Mouse (Mus musculus) thymus, adult 2 months (tissue): ENCODE measurements around the gene Olfr1110. TPM values are rescaled to one million over a fixed set of nuclear protein-coding genes. Genes with fewer than 3 reads are reported as not detected.
"Not testable (repeated sequence)": the region's sequence is repeated elsewhere in the genome, so short reads cannot be mapped to it uniquely, and the experiment has no call there.

Experiments
- DNase-seq: peaks from one replicate; pipeline ENCODE4 v3.0.0; 2021
- H3K27ac ChIP-seq: fragments of 200-500 bp; 2 replicates; pipeline ENCODE4 v1.5.1; 2012; ENCODE audit warnings: low read length, control low read depth; ENCODE audit not compliant: control insufficient read depth, insufficient read depth
- H3K27me3 ChIP-seq: fragments of 200-500 bp; 2 replicates; pipeline ENCODE4 v1.6.1; 2012; ENCODE audit warnings: mild to moderate bottlenecking, low read length, moderate library complexity, mixed read lengths; ENCODE audit not compliant: control insufficient read depth, insufficient read depth
- H3K36me3 ChIP-seq: fragments of 200-500 bp; 2 replicates; pipeline ENCODE4 v1.6.1; 2012; ENCODE audit warnings: mild to moderate bottlenecking, low read length, moderate library complexity; ENCODE audit not compliant: control insufficient read depth, insufficient read depth
- H3K4me1 ChIP-seq: fragments of 200-500 bp; replicated peaks from 2 replicates; pipeline ENCODE4 v1.6.1; 2012; ENCODE audit warnings: low read length; ENCODE audit not compliant: control insufficient read depth, insufficient read depth
- H3K4me3 ChIP-seq: fragments of 200-500 bp; 2 replicates; pipeline ENCODE4 v1.5.1; 2012; ENCODE audit warnings: mild to moderate bottlenecking, low read length, control low read depth, moderate library complexity; ENCODE audit not compliant: control insufficient read depth, insufficient read depth
- CTCF ChIP-seq: fragments of 200-500 bp; IDR thresholded peaks from 2 replicates; pipeline ENCODE4 v1.5.1; 2012; ENCODE audit warnings: mild to moderate bottlenecking, control low read depth, low read length, moderate library complexity, borderline replicate concordance; ENCODE audit not compliant: control insufficient read depth, poor library complexity, insufficient read depth; ENCODE audit errors: extremely low read depth
- POLR2A ChIP-seq: fragments of 200-500 bp; IDR thresholded peaks from 2 replicates; pipeline ENCODE4 v1.6.1; 2012; ENCODE audit warnings: mild to moderate bottlenecking, low read length, control low read depth, moderate library complexity; ENCODE audit not compliant: control insufficient read depth, poor library complexity, insufficient read depth; ENCODE audit errors: extremely low read depth
- WGBS: fragments of 180-500 bp; shearing (Covaris S2); methylation state at CpG from one replicate; pipeline ENCODE4 v1.1.7; 2018; 5-methylcytosine and 5-hydroxymethylcytosine counted together
- polyA plus RNA-seq: library from polyadenylated mRNA; depleted of rRNA; stranded (reverse); fragments of >200 nt; gene quantifications from 2 replicates; pipeline ENCODE4 v1.2.3, GENCODE M21; 2012; rRNA removed

The Olfr1110 gene
- polyA plus RNA-seq = not detected in 2 replicates

DNA sequence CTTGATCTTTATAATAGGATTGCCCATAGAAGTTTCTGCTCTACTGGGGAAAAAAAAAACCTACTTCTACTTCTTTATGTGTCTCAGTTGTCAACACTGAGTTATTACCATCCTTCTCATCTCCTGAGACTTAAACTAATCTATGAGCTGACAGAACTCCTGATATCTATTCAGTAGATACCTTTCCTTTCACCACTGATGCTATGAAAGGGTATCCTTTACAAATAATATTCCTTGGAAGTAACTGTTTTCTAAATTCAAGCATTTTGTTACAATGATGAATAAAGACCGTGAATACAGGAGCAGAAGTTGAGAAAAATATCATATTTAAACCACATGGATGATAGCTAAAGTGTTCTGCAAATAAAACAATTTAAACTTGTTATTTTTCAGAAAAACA is at the start of gene Olfr1110:
Olfr1110 (minus strand) TSS at position 101 of the 400 bp plus-strand sequence.
- H3K27me3 ChIP-seq = no peaks in the 10 kb centered on the region
- no peaks in the 10 kb centered on the region for H3K4me1 ChIP-seq
- H3K27ac ChIP-seq = no peak within 1 kb of the TSS
- 92% methylated on average over 1 of the region's 1 CpGs for WGBS
- TF ChIP-seq POLR2A (no peak), CTCF (no peak)
- DNase-seq = no peak
- H3K36me3 ChIP-seq = no peaks in the 10 kb centered on the region
- H3K4me3 ChIP-seq = no peak within 1 kb of the TSS

DNA sequence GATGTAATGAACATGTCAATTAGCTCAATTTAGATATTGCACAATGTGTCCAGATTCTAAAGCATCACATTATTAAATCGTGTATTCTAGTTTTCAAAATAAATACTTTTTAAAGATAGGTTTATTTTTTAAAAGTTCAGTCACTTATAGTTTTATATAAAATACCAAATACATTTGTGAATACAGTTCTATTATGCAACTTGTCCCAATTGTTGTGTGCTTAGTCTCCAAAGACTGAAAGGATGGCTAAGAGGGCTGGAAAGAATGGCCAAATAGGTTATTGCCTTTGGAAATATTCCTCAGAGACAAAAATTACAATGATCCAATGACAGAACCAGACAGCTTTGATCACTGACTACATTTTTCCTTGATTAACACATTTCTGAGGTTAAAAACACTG is 47.4 kb upstream of the Olfr1110 start, which contains the start of gene Olfr1112:
Olfr1112 (plus strand) TSS at position 301 of the 400 bp plus-strand sequence.
- Histone ChIP-seq H3K4me1 (no peaks in the 10 kb centered on the region), H3K4me3 (no peak within 1 kb of the TSS), H3K27ac (no peak within 1 kb of the TSS), H3K36me3 (no peaks in the 10 kb centered on the region), H3K27me3 (no peaks in the 10 kb centered on the region)
- no peak for DNase-seq
- TF ChIP-seq CTCF (no peak), POLR2A (no peak)
- 88% methylated on average over 1 of the region's 1 CpGs for WGBS

DNA sequence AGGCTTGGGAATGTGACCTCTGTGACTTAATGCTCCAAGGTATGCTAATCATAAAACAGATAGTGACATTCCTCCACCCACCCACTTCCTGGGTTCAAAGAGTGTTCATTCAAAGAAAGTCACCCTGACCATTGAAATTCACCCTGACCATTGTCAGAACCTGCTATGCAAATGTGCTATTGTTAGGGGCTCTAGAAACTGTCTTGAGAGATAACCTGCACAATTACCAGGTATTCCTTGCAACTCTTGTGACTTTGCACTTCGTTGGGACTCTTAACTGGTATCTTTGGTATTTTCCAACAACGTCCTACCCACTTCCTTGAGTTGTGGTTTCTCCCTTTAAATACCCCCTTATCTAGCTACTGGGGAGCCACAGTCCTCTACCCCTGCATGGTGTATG is 27.6 kb upstream of the Olfr1110 start:
- not testable (repeated sequence) for H3K4me1 ChIP-seq, H3K27ac ChIP-seq, H3K27me3 ChIP-seq, DNase-seq, H3K36me3 ChIP-seq, H3K4me3 ChIP-seq
- WGBS = 79% methylated on average over 2 of the region's 2 CpGs

DNA sequence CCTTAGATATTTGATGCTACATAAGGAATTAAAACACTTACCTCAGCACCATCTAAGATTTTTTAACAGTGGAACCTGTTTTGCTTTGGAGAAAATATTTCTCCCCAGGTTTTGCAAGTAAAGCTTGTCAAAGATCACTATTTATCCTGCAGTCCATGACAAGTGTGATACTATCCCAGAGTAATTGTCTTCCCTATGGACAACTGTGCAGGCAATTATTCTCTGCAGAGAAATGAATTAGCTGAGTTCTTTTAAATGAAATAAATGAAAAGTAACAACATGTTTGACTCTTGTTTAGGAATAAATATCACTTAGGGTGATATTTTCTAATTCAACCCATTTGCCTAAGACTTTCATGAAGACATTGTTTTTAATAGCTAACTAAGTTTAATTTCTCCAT is 12.4 kb upstream of the Olfr1110 start, which contains the start of gene Olfr1111:
Olfr1111 (minus strand) TSS at position 101 of the 400 bp plus-strand sequence.
- H3K27me3 ChIP-seq = no peaks in the 10 kb centered on the region
- H3K4me3 ChIP-seq = no peak within 1 kb of the TSS
- no peaks in the 10 kb centered on the region for H3K36me3 ChIP-seq
- H3K27ac ChIP-seq = no peak within 1 kb of the TSS
- no peak for TF ChIP-seq POLR2A
- no peak for TF ChIP-seq CTCF
- H3K4me1 ChIP-seq = no peaks in the 10 kb centered on the region
- DNase-seq = no peak

DNA sequence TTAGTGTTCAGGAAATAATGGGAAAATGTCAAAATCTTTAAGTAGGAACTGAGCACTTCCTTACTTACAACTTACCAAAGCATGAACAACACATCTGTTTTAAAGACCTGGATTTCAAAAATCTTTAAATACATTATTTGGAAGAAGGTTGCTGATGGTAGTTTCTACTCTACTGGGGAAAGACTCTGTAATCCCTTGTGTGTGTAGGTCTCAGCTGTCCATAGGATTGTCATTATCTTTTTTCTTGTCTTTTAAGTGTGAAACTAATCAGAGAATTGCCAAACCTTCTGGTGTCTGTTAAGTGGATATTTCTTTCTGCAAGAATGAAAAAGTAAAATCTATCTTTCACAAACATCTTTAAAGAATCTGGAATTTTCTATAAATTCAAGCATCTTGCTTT is 25.6 kb downstream of the Olfr1110 start, which contains the start of gene Olfr259:
Olfr259 (minus strand) TSS at position 101 of the 400 bp plus-strand sequence.
- H3K4me1 ChIP-seq = no peaks in the 10 kb centered on the region
- no peaks in the 10 kb centered on the region for H3K36me3 ChIP-seq
- no peak within 1 kb of the TSS for H3K27ac ChIP-seq
- DNase-seq = no peak
- H3K27me3 ChIP-seq = no peaks in the 10 kb centered on the region
- no peak for TF ChIP-seq POLR2A
- no peak for TF ChIP-seq CTCF
- H3K4me3 ChIP-seq = no peak within 1 kb of the TSS

DNA sequence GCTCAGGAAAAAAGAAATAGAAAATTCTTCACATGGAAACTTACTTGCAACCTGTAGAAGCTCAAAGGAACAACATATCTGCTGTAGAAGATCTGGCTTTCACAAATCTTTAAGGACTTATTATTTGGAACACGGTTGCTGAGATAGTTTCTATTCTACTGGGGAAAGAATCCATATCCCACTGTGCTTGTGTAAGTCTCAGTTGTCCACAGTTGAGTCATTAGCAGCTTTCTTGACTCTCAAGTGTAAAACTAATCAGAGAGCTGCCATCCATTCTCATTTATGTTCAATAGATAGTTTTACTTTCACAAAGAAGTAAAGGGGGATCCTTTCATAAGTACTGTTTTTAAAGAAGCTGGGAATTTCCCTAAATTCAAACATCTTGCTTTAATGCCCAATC is 44.2 kb downstream of the Olfr1110 start, which contains the start of gene Olfr1109:
Olfr1109 (minus strand) TSS at position 101 of the 400 bp plus-strand sequence.
- no peak for TF ChIP-seq CTCF
- TF ChIP-seq POLR2A = no peak
- WGBS = 62% methylated on average over 1 of the region's 1 CpGs
- H3K27ac ChIP-seq = no peak within 1 kb of the TSS
- no peaks in the 10 kb centered on the region for H3K4me1 ChIP-seq
- no peak within 1 kb of the TSS for H3K4me3 ChIP-seq
- DNase-seq = no peak
- H3K36me3 ChIP-seq = no peaks in the 10 kb centered on the region
- no peaks in the 10 kb centered on the region for H3K27me3 ChIP-seq

Other genes with a start within 250 kb of the Olfr1110 start
- gene Olfr1097, start 248.1 kb downstream of the Olfr1110 start, polyA plus RNA-seq = not detected in 2 replicates
- gene Olfr1098, start 215.8 kb downstream of the Olfr1110 start, polyA plus RNA-seq = not detected in 2 replicates
- not detected in 2 replicates for gene Olfr1099, start 179.6 kb downstream of the Olfr1110 start, polyA plus RNA-seq
- not detected in 2 replicates for gene Olfr1100, start 160.3 kb downstream of the Olfr1110 start, polyA plus RNA-seq
- not detected in 2 replicates for gene Olfr1101, start 149.1 kb downstream of the Olfr1110 start, polyA plus RNA-seq
- not detected in 2 replicates for gene Olfr1102, start 141.9 kb downstream of the Olfr1110 start, polyA plus RNA-seq
- gene Olfr1104, start 113.2 kb downstream of the Olfr1110 start, polyA plus RNA-seq = not detected in 2 replicates
- not detected in 2 replicates for gene Olfr1105, start 103.8 kb downstream of the Olfr1110 start, polyA plus RNA-seq
- not detected in 2 replicates for gene Olfr1106, start 88.0 kb downstream of the Olfr1110 start, polyA plus RNA-seq
- gene Olfr1107, start 64.5 kb downstream of the Olfr1110 start, polyA plus RNA-seq = not detected in 2 replicates
- not detected in 2 replicates for gene Olfr1109, start 44.3 kb downstream of the Olfr1110 start, polyA plus RNA-seq
- gene Olfr259, start 25.7 kb downstream of the Olfr1110 start, polyA plus RNA-seq = not detected in 2 replicates
- not detected in 2 replicates for gene Olfr1111, start 12.3 kb upstream of the Olfr1110 start, polyA plus RNA-seq
- gene Olfr1112, start 47.5 kb upstream of the Olfr1110 start, polyA plus RNA-seq = not detected in 2 replicates
- gene Olfr1113, start 68.7 kb upstream of the Olfr1110 start, polyA plus RNA-seq = not detected in 2 replicates
- gene Olfr1115, start 107.7 kb upstream of the Olfr1110 start, polyA plus RNA-seq = not detected in 2 replicates
- not detected in 2 replicates for gene Olfr1116, start 127.2 kb upstream of the Olfr1110 start, polyA plus RNA-seq
- gene Olfr1118, start 167.3 kb upstream of the Olfr1110 start, polyA plus RNA-seq = not detected in 2 replicates
- gene Olfr1120, start 214.5 kb upstream of the Olfr1110 start, polyA plus RNA-seq = not detected in 2 replicates
- not detected in 2 replicates for gene Olfr1121, start 229.6 kb upstream of the Olfr1110 start, polyA plus RNA-seq
- not detected in 2 replicates for gene Olfr1122, start 245.5 kb upstream of the Olfr1110 start, polyA plus RNA-seq